Mouse (Mus musculus) lung, postnatal 14 days (tissue): ENCODE data around the gene Cntrl.

Experiments
- DNase-seq: peaks from one replicate; pipeline ENCODE4 v3.0.0; 2021

Gene Cntrl

DNA sequence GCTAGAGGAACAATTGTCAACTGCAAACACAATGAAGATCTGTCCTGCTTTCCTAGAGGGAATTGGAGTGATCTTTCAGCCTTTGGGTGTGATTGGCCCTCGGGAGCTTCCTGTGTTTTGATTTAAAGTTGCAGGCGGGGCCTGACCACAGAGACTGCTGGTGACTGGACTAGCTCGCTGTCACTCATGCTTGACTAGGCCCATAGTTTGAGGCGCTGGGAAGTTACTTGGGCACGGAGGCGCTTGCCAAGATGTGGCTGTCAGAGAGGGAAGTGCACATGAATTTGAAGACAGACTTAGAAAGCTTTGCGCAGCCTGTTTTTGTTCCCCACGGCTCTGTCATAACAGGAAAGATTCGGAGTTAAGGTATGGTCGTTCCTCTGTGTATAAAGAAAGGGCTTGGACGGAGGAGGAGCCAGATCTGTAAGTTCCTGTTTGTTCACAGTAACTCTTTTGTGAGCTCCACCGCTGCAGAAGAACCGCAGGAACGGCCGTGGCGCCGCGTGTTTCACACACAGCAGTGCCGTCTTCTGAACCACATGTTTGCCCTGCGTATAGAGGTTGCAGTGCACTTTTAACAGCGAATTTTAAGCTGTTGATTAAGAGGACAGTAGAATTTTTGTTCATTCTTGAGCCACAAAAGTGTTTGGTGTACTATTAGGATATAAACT, 22.8 kb downstream of the Cntrl start:
- peak; percentile 97 for DNase-seq

DNA sequence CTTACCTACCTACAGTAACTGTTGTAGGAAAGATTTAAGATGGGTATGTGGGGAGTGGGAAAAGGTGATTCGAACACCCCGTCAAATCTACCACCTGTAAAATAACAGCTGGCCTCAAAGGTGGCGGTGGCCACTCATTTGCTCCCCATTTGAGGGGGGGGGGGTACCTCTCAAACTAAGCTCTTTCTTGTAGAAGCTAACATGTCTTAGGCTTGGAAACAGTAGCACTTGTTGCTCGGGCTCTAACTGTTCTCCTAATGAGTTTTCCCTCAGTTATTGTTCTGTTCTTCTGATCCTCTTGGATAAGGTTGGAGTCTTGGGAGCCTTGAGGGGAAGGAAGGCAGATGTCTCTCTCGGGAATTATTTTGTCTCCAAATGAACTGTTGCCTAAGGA, 23.4 kb downstream of the Cntrl start:
- no peak for DNase-seq

DNA sequence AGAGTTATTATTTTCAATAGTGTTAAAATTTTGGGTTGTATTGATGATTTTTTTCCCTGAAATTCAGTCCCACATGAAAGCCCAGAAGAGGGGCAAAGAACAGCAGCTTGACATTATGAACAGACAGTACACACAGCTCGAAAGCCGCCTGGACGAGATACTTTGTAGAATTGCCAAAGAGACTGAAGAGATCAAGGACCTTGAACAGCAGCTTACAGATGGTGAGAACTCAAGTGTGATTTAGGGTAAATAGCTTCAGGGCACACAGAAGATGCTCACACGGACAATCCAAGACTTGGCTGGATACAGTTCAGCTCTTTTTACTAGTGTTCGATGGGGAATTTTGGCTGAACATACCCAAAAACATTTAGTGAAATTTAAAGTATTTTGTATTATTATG, 24.6 kb downstream of the Cntrl start:
- DNase-seq, result no peak

DNA sequence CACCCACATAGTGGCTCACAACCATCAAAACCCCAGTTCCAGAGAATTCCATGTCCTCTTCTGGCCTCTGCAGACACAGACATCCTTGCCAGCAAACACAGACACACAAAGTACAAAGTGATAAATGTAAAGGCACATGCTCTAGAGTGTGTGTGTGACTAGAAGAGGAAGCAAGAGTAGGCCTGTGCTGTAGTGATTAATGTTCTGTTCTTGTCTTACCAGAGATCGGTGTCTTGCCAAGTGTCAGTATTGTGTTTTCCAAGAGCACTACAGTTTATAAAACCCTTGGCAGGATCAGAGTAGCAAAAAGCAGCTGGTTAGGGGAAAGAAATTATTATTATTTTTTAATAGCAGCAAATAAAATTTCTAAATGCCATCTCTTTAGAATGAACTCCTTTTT, 29.3 kb downstream of the Cntrl start:
- DNase-seq, result no peak

DNA sequence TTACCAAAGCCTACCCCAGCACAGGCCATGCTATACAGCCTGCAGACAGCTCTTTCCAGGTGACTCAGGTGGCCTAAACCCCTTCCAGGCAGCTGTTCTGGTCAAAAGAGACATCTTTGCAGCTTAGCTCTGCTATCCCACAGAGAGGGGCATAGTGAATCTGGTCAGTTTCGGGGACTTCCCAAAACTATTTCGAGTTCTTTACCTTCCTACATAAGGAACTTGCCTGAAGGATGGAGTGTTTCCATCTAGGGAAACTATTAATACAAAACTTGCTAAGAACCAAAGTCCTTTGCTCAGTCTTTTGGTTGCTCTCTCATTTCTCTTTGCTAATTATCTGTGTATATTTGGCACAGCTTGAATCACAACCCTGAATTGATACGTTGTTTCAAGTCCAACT, 32.4 kb downstream of the Cntrl start:
- no peak for DNase-seq

DNA sequence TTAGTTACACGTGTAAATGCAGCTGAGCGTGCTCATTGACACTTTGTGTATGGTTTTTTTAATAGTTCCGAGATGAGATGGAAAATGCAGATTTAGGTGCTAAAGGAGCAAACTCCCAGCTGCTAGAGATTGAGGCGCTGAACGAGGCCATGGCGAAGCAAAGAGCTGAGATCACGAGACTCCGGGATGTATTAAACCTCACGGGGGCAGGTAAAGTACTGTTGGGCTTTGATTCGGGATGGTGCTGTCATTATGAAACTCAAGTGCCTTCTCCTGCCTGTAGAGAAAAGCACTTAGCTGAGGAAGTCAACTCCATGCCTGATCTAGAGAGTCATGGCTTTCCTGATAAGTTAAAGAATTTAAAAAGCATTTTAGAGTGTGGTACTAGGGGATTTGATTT, 39.5 kb downstream of the Cntrl start:
- no peak for DNase-seq

DNA sequence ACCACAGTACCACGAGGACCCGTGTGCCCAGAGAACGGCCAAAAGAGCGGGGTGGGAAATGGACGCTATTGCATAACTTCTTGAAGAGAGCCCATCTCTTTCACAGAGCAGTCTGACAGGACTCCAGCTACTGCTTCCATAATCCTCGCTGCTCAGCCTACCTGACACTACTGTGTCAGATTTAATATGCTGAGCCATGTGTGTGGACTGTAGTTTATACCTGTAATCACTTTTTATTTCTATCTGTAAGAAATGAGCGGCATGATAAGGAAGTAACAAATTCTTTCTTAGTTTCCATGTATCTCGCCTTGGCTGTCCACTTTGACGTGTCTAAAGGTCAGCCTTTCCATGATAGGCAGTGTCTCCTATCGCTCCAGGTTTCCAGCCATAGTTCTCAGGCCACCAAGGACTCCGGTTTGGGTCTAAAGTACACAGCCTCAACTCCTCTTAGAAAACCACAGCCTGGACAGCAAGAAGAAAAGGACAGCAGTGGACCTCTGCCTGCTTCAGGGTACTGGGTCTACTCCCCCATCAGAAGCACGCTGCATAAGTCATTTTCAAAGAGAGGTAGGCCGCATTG, 42.1 kb downstream of the Cntrl start:
- no peak for DNase-seq

DNA sequence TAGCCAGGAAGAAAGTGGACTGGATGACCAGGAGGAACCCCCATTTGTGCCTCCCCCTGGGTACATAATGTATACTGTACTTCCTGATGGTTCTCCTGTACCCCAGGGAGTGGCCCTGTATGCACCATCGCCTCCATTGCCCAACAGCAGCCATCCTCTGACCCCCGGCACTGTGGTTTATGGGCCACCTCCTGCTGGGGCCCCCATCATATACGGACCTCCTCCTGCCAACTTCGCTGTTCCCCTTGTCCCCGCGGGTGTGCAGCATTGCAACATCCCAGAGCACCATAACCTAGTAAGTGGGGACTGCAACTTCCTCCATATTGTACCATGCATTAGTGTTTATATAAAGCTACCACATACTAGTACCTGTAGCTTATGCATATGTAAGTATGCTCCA, 43.9 kb downstream of the Cntrl start:
- DNase-seq, result no peak

DNA sequence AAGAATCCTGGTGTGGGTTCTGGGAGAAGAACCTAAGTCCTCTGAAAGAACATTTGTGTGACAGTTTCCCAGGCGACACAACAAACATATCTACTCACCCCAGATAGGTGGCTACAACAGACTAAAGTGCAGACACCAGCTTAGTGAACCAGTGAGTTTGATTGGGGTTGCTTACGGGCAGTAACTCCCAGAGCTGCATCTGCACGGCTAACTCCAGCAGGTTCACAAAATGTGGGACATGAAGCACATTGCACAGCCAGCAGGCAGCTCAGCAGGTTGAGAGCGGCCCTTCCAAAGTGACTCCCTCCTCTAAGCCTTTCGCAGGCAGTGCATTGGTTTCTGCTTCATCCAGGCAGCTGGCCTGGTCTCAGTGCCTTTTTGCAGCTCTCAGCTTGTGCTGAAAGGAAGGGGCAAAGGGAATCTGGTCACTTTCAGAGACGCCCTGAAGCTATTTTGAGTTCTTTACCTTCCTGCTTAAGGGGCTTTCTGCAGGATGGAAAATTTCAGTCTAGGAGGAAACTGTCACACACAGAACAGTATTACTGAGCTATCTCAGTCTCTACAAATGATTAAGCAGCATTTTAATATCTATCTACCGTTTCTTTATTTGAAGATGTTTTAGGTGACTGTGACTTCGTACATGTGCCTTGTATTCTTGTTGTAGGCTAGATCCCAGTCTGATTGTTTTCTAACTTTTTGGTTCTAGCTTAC, 44.7 kb downstream of the Cntrl start:
- no peak for DNase-seq

DNA sequence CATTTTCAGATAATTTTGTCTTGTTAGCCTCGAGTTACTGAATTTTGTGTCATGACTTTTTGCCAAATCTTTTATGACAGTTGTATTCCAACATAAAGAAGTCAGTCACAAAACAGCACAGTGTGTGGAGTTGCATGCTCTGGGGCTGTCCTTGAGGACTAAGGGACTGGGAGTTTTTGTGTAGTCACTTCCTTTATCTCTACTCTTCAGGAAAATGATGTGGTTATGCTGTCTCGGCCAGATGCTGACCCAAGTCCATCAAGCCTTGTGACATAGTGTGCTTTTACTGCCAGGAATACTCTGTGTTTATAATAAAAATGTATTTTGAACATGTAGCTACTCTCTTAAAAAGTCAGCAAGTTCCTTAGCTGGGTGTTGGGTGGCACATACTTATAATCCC, 47.7 kb downstream of the Cntrl start:
- DNase-seq, result no peak

DNA sequence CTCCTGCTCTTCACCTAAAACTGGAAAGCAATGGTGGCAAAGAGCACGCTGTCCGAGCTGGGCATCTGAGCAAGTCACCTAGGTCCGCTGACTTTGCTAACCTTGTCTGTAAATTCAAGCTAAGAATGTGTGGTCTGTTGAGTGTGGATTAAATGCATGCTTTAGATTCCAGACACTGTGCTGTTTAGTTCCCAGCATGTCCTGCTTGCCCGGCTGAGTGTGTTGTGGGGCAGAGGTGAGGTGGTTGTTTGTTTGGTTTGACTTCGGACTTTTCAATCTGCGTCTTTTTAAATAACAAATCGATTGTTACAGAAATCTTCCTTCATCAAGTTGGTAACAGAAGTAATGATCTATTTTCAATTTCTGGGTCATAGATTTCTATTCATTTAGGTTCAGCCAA, 48.5 kb downstream of the Cntrl start:
- no peak for DNase-seq

DNA sequence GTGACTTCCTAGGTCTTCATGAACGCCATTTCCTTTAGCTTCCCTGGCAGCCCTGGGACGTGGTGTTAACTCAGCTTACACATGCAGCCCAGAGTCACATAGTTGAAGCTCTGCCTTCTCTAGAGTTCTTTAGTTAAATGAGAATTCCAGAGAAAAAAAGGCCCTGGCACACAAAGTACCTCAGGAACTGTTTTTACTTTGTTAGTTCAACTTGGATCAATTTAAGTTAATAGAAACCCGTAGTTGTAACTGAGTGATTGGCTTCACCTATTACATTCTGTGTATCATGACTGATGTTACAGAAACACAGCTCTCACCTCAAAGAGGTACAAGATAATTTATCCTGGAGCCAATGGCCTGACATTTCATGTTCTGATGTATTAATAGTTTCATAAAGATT, 49.1 kb downstream of the Cntrl start:
- DNase-seq, result no peak

DNA sequence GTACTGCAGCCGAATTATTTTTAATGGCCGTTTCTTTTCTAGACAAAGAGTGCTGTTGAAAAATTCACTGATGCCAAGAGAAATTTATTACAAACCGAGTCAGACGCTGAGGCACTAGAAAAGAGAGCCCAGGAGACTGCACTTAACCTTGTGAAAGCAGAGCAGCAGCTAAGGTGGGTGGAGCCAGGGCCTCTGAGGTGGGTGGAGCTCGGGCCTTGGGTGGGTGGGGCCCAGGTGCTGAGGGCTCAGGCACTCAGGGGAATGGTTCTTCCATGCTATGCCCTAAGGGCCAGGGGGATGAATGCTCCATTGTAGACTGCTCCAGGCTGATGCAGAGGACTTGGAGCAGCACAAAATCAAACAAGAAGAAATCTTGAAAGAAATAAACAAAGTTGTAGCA, 50.9 kb downstream of the Cntrl start:
- DNase-seq, result peak; percentile 39

DNA sequence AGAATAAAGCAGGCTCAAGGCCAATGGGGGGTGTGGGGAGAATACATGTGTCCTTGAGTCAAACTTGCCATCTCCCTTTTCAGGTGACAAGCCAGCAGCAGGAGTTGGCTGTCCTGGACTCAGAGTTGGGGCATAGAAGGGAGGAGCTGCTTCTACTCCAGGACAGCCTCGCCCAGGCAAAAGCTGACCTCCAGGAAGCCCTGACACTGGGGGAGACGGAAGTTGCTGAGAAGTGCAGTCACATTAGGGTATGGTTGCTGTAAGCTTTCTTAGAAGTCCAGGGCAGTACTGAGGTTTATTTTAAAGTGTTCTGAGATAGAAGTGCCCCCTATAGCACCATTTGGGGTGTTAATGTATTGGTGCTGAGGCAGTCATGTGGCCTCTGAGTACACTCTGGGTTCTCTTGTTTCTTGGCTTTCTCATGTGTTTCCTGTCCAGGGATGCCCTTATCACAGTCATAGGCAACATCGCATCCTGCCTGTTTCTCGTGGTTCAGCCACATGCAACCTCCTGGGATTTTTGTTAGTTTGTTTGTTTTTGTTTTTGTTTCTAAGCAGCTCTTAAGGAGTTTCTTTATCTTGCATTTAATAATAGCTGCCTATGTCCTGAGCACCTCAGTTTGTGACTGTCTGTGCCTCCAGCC, 52.7 kb downstream of the Cntrl start:
- no peak for DNase-seq

DNA sequence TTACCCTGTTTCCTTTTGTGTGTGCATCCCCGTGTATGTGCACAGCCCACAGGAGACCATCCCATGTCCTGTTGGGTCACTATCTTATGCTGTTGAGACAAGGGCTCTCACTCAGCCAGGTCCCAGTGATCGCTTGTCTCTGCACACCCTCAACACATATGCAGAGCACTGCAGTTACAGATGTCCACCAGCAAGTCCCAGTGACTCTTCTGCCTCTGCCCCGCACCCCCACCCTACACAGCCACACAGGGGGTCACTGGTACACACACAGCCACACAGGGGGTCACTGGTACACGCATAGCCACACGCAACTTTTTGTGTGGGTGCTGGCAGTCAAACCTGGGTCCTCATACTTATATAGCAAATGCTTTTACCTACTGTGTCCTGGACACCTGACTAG, 54.1 kb downstream of the Cntrl start:
- DNase-seq, result no peak

DNA sequence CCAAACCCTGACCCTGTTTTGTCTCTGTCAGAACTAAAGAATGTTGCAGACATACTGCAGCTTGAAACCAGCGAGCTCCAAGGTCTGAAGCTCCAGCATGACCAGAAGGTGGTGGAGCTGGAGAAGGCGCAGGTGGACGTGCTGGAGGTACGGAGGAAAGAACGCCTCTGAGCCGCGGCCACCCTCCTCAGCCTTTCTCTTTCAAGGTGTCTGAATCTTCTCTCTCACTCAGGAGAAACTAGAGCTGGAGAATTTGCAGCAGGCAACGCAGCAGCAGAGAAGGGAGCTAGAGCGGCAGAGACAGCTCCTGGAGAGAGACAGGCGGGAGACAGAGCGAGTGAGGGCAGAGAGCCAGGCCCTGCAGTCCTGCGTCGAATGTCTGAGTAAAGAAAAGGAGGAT, 56.1 kb downstream of the Cntrl start:
- no peak for DNase-seq

DNA sequence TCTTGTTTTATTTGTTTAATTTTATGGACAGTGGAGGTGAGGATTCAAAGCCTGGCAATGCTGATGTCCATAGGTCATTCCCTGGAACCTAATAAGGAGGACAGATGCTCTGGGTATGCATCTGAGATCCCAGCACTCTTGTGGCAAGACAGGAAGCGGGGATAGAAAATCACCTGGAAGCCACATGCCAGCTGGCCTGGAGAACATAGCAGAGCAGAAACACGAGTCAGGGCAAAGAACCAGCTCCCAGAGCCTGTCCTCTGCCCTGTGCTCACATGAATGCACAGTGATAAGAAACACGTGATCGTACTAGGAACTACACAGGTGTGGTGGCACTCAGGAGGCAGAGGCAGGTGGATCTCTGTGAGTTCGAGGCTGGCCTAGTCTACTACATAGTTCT, 57.5 kb downstream of the Cntrl start:
- no peak for DNase-seq

DNA sequence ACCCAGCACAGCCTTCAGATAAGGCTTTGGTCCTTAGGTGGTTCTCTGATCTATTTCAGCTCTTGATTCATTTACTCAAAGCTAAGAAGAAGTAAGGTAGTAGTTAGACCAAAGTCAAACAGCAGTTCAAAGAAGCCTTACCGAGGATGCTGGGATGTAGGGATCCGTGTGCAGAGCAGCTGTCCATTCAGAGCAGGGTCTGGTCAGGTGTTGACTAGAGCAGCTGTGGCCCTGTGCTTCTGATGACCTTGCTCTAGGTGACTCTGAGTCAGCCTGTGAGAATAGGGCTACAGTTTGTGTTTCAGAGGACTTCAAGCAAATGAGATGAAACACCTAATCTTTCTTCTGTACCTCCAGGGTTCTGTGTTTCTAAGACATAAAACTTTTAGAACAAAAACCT, 60.2 kb downstream of the Cntrl start:
- DNase-seq, result no peak

DNA sequence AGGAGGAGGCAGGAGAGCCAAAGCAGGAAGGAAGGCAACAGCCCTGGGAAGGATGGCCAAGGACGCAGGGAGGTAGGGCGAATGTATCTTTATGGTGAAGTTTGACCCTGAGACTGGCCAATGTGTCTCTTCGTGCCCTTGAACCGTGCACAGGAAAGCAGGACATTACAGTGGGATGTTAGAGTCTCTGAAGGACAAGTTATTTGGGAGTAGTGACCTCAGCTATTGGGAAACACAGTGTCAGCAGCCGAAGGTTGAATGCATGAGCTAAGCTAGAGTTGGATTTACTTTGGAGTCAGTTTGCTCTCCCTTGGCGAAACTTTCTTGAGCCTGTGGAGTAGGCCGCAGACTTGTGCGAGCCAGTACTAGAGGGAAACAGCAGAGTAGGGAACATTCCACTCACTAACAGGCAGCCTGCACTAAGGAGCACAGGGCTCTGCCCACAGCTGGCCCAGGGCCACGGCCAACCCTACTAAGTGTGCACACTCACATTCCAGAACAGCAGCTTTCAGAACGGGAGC, 62.1 kb downstream of the Cntrl start:
- DNase-seq, result peak; percentile 73

DNA sequence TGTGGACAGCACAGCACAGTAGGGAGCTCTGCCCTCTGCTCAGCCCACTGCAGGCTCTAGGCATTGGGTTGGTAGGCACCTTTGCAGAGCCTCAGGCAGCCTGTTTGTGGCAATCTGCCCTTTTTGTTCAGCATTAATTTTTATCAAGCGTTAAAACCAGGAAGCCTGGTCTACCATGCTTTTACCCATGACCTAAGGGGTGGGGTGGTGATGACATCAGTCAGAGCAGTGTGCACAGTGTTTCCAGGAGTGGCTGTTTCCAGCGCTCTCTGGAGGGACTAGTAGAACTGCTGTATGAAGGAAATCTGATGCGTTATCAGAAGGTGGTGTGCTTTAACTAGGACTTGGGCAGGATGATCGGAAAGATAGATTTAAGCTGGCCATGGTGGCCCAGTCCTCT, 63.0 kb downstream of the Cntrl start:
- no peak for DNase-seq

DNA sequence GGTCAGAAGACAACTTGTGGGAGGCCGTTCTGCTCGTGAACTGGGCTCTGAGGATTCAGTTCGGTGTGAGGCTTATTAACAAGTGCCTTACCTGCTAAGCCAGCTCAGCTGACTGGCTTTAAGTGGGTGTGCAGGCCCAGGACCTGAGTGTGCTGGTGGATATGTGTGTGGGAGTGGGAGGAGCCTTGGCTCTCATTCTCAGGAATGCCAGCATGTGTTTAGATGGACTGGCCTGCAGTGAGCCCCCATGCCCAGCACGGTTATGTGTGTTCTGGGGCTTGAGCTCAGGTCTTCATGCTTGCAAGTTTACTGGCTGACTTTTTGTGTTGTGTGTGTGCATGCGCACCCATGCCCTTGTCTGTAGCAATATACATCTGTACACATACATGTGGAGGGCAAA, 64.4 kb downstream of the Cntrl start:
- no peak for DNase-seq

DNA sequence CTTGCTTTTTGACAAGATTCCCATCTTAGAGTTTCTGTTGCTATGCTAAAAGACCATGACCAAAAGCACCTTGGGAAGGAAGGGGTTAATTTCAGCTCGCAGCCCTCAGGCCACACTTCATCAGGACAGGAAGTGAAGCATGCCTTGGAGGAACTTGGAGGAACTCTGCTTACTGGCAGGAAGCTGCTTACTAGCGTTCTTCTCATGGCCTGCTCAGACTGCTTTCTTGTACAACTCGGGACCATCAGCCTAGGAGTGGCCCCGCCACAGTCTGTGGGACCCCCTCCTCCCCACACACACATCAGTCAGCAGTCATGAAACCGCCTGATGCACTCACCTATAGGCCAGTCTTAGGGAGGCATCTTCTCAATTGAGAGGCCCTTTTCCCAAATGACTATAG, 64.8 kb downstream of the Cntrl start:
- DNase-seq, result no peak

DNA sequence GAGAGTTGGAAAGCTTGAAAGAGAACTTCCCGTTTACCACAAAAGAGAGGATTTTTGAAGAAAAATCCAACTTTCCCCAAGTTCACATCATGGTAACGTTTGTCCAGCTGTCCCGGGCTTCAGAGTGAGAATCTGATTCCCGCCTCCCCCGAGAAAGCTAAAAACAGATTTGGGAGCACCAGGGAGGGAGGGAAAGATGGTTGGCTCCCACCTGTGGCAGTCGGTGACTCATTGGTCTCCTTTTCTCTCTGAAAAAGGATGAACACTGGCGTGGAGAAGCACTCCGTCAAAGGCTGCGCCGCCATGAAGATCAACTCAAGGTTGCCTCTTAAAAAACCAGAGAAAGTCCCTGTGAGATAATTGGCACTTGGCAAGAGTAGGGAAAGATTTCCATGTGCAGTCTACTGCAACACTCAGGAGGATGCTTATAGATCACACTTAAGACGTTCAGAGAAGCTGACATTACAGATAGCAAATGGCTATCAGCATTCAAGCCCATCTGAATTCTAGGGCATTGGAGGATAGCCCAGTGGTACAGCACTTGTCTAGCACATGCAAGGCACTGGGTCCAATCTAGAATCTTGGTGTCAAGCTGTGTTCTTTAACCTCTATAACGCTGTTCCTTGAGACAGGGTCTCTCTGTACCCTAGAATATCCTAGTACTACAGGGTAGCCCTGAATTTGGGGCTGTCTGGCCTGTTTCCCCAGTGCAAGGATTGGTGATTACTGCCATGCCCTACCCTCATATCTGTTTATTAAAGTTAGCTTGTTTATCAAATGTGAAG, 66.2 kb downstream of the Cntrl start:
- no peak for DNase-seq
